Mouse (Mus musculus): ENCODE results near the gene Methig1.
"Not testable (repeated sequence)": the region's sequence is repeated elsewhere in the genome, so short reads cannot be mapped to it uniquely, and the experiment has no call there.

Gene Methig1

DNA sequence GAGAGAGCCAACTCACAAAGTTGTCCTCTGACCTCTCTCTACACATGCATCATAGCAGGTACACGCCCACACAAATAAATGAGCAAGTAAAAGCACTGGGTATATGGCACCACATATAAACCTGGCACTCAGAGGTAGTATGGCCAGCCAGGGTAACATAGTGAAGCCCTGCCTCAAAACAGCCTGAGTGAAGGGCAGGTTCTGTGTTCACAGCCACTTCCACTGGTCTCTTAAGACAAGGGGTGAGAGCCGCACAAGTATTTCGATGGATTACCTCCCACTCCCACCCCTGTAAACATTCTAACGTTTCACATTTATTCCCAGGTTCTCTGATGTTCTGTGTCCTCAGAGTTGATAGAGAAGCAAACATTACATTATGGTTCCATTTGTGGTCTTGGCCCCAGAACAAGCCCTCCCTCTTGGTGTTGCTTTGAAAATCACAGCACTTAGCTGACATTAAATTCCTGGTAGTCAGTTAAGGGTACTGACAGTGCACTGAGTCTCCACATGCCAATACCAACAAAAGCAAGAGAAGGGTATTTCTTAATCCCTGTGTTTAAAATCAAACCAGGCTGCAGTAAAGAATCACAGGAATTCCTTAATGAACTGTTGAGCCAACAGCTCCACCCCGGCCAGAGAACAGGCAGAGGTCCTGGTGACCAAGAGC, 11.5 kb upstream of the Methig1 start:
- not testable (repeated sequence) for DNase-seq

DNA sequence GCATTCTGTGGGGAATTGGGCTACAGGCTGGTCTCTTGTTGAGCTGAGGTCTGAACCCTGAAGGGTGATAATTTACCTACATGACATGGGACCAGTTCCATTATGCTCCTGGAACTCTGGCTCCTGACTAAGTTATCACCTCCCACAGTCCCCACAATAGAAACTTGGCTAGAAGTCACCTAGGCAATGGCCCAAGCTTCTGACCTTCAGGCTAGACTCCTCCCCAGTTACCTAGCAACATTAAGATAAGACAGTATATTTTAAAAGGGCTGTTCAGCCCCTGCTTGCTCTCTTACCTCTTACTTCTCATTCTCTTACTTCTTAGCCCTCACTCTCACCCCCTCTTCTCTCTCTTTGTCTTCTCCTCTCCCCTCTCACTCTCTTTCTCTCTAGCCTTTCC, 7.5 kb upstream of the Methig1 start:
- no peak for DNase-seq

DNA sequence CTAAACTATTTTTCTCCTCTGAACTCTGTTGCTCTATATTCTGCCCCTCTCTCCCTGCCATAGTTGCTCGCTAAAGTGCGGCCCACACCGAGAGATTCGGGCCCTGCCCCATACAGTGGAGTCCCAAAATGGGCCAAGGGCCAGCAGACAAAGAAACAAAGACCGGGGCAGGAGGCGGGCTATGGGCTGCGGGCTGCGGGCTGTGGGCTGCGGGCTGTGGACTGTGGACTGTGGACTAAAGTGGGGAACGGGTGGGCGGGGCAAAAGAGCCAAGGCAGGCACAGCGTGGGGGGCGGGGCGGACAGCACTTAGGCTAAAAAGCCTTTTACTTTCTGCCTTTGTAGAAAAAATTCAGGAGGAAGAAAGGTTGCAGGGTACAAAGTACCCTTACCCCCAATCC, 6.2 kb upstream of the Methig1 start:
- no peak for DNase-seq

DNA sequence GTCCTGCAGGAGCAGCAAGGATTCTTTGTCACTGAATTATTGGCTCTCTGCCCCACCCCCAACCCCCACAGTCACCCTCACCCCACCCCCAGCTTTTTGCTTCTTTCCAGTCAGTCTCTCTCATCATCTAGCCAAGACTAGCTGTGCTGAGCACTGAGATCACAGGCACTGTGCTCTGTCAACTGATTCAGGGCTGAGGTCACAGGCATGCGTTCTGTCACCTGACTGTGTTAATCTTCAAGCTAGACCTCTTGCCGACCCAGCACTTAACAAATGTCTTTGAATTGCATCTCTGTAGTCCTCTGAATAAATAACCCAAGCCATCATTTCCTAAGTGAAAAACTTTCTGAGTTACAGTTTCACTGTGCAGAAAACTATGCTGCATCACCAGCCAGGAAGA, 3.5 kb upstream of the Methig1 start:
- DNase-seq, result no peak

DNA sequence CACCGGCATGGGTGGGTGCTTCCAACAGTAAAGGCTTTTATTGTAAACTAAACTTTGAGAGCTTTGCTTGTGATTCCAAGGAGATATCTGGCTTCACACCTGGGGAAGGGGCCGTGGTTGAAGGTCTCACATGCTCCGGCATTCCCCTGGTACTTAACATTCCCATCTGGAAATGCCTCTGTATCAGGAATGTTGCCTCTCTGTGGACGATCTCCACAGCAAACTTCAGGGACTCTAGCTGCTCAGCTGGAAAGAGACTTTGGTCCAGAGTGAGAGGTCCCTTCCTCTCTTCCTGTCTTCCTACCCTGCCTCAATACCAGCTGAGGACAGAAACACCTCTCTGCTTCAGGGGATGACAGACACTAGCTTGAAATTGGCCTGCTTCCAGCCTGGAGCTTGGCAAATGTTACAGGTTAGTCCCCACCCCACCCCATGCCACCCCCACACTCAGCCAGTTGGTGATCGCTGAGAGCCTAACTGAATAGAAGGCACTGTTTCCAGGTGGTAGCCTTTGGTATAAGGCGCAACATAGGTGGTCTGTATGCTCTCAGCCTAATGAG, 1.4 kb upstream of the Methig1 start:
- no peak for DNase-seq

DNA sequence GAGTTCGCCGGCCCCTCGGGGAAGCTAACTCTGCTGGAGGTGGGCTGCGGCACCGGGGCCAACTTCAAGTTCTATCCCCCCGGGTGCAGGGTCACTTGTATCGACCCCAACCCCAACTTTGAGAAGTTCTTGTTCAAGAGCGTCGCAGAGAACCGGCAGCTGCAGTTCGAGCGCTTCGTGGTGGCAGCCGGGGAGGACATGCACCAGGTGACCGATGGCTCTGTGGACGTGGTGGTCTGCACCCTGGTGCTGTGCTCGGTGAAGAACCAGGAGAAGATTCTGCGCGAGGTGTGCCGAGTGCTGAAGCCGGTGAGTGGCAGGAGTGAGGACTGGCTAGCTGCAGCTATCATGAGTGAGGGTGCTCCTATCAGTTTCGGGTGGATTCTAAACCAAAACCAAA, 450 bp downstream of the Methig1 start:
- not testable (repeated sequence) for DNase-seq

DNA sequence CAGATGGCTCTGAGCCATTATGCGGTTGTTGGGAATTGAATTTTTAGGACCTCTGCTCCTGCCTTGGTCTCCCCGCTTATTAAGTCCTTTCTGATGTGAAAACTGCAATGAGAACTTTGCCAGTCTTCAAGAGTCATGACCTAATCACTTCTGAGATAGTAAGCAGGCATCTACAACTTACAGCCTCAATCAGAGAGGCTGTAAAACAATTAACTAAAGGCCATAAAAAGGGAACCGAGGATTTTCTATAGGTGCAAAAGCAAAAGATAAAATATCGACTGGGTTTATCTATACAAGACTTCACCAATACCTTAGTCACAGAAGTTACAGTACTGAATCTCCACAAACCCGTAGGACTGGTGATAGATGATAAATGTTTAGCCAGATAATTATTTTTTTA, 2.9 kb downstream of the Methig1 start:
- no peak for DNase-seq

DNA sequence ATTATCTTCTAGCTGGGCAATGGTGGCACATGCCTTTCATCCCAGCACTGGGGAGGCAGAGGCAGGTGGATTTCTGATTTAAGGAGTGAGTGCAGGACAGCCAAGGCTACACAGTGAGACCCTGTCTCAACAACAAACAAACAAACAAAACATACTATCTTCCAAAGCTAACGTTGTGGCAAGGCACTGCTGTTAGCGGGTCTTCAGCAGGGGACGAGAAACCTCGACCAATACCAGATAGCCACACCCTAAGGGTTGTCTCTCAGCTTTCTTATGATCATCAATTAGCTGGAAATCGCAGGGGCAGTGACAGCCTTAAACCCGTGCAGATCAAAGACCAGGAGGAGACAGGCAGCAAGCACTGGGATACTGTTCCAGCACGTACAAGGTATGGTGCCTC, 11.3 kb downstream of the Methig1 start, which contains the start of gene Higd1c:
TSS of gene Higd1c (plus strand) at position 301 of the 400 bp plus-strand sequence.
- DNase-seq, result no peak

DNA sequence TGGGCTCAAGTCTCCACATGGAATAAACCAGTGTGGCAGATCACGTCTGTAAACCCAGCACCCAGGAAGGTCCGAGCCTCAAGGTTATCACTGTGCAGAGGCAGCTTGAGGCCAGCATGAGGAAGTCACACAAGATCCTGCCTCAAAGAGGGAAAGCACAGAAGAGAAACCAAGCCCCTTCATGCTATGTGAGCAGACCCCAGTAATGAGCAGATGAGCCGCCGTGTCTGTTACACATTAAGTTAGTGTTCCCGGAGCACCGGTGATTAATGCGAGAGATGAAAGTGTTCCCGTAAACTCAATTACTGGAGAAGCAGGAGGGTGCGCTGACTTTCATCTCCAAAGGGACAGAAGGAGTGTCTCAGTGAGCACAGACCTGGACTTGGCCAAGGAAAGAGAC, 13.0 kb downstream of the Methig1 start:
- DNase-seq, result not testable (repeated sequence)

DNA sequence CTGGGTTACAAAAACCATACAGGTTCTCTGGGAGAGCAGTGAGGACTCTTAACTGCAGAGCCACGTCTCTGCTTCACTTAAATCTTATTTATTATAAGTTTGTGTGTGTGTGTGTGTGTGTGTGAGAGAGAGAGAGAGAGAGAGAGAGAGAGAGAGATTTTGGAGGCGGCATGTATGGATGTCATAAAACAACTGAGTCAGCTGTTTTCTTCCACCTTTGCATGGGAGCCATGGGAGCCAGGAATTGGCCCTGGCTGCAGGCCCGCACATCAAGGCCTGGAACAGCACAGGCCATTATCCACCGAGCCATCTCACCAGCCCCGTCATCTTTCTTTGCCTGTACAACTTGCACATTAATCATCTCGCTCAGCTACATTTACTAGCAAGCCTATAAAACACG, 14.2 kb downstream of the Methig1 start:
- DNase-seq, result no peak

DNA sequence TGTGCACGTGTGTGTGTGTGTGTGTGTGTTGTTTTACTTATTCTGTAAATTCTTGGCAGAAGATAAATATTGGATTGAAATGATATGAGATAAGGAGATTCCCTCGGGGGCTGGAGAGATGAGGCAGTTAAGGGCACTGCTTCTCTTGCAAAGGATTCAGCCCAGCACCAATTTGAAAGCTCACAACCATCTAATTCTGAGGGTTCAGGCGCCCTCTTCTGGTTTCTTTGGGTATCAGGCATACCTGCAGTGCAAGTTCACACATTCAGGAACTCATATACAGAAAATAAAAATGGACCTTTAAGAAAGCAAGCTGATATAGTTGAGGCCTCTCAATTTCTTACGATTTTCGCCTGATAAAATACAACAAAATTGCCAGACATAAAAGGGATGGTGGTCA, 22.1 kb downstream of the Methig1 start:
- peak; percentile 79 for DNase-seq

DNA sequence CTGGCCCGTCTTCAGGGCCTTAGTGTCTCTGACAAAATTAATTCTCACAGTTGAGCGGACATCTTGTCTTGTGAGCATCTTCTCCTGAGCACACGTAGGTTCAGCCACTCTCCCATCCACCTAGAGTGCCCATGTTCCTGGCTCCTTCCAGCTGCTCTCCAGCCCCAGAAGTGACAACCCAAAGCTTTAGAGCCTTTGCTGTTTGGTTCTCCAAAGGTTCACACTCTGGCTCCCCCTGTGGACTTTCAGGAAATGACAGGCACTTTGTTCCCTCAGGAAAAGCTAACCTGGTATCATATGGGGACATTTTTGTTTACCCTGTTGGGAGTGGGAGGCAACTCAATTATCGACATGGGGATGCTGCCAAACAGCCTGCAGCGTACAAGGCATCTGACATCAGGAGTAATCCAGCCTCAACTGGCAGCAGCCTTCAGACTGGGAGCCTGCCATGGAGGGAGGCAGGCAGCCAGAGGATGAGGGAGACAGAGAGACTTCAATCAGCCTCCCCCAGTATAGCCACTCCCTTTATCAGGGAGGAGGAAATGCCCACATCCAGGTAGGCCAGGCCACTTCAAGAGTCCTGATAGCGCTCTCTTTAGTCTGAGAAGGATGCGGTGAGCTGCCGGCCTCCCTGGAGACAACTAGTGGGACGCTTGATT, 25.0 kb downstream of the Methig1 start:
- DNase-seq, result not testable (repeated sequence)

DNA sequence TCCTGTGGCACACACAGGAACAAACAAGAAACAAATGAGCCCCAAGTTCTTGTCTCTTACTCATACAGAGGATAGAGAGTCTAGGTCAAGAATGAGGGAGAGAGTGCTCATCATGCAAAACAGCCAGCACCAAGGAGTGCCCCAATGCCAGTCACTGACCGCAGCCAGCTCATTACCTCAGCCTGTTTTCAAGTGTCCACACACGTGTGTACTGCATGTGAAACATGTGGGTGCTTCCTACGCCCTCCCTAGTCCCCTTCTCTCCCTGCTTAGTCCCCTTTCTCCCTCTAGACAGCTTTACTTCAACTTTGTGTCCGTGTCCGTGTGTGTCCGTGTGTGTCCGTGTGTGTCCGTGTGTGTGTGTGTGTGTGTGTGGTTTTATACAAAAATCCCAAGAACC, 26.7 kb downstream of the Methig1 start:
- DNase-seq, result no peak

DNA sequence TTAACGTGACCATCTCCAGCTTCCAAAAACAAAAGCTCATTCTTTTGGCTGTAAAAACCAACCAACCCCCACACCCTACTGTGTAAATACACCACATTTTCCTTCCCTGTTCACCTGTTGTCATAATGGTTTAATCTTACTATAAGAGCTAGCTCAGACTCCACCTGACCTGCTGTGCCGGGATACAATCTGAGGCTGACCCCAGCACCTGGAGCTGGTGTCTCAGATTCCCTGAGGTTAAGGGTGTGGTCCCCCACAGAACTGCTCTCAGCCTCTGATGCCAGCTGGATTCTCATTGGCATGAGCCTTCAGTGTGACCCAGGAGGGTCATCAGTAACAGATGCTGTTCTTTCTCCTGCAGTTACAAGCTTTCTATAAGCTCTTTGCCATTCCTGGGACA, 27.2 kb downstream of the Methig1 start:
- no peak for DNase-seq

DNA sequence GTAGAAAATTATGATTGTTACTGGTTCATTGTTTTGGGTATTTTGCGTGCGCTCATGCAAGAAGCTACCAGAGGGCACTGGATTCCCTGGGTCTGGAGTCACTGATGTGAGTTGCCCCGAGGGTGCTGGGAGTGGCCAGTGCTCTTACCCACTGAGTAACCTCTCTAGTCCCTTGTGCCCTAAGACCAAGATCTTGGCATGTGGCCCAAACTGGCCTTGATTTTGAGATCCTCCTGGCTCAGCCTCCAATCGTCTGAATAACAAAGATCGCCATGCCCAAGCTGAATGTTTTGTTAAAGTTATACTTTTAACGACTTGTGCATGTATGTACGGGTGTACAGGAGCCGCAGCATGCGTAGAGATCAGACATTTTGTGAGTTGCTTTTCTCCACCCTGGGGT, 32.8 kb downstream of the Methig1 start:
- DNase-seq, result no peak

DNA sequence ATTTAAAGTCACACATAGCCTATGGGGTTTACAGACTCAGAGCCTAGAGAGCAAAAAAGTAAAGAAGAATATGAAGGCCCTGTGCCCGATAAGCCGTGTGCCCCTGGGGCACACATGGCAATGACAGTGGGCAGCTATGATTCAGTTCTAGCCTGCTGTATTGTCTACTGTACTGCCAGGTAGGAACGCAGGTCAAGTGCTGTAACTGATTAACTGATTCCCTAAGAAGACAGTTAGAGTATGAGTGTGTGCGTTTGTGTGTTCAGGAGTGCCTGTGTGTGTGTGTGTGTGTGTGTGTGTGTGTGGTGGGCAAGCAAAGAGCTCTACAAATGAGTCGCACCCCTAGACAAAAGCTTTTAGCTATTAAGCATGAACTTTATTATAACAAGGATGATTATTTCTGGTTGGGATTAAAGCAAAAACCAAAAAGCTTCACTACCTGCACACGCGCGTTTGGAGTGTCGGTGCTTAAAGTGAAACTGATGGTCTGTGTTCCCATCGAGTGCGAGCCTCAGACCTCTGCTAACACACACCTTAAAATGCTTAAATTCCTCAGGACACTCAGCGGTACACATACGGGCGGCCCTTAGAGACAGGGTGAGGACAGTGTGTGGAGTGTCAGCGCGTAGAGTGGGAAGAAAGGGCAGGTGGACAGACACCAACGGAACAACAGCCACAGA, 34.7 kb downstream of the Methig1 start:
- DNase-seq, result no peak

DNA sequence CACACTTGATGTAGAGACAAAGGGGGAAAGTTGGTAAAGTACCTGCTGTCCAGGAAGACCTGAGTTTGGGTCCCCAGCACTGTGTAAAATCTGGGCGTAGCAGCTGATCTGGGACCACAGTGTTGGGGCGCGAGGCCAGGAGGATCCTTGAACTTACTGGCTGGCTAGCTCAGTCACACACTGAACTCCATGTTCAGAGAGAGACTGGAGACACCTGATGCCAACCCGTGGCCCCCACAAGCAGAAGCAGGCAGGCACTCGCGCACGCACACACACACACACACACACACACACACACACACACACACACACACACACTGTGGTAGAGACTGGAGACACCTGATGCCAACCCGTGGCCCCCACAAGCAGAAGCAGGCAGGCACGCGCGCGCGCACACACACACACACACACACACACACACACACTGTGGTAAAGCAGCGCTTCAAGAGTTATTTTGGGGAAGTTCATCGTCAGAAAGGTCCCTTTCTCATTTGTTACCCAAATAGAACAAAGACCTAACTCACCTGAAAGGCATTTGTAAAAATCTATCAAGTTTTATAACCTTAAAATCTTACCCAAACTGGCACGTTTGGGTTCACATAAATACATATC, 35.4 kb downstream of the Methig1 start:
- no peak for DNase-seq

DNA sequence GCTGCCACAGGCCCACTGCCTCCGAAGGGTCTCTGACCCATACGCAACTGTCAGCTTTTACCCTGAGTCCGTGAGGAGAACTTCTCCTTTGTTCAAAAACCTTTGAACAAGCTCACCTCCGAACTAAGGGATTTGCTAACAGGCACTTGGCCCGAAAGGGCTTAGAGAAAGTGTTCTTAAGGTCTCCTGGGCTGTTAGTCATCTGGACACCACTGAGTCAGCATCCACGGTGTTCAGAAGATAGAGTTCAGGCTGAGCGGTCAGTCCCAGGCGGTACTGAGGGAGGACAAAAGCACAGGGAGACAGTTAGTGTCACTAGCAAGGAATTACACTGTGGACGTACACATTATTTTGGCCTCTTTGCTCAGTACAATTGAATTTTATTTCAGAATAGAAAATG, 35.9 kb downstream of the Methig1 start:
- no peak for DNase-seq

DNA sequence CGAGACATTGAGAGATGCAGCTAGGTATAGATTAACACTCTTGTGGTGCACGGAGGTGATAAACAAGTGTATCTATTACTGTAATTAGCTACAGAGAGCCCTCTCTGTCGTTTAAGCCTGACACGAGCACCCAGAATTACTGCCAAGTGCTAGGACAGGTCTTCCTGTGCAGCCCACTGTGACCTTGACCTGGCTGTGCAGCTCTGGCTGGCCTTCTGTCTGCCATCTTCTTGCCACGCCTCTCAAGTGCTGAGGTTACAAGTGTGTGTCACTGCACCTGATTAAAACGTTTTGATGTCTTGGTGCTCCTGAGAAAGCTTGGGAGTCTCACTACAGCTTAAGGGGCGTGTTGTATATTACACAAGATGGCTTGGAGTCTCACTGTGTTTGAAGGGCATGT, 38.1 kb downstream of the Methig1 start:
- DNase-seq, result no peak

DNA sequence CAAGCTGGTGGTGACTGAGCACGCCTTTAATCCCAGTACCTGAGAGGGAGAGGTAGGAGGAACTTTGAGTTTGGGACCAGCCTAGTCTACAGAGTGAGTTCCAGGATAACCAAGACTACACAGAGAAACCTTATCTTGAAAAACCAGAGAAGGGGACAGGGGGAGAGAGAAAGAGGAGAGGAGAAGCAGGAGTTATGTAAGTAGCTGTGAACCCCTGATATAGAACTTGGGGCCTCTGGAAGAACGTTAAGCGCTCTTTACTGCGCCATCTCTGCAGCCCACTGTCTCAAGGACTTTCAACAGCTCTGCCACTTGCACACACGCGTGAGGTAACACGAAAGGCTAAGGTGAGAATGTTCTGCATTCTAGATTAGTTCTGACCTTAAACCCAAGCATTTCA, 38.6 kb downstream of the Methig1 start:
- DNase-seq, result no peak

DNA sequence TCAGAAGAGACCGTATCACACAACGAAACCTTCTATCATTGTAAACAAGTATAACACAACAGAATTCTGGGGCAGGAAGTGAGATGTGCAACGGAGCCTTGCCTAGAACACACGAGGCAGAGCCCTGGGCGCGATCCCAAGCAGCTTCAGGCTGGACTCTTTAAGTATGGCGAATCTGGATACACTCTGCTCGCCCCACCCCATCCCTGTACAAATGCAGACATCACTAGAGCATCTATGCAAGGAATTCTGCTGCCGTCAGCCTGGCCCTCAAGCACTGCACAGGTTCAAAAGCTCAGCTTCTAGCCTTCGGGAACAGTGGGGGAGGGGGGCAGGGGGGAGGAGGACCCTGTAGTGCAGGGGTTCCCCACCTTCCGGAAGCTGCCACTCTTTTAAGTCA, 40.1 kb downstream of the Methig1 start:
- DNase-seq, result no peak

DNA sequence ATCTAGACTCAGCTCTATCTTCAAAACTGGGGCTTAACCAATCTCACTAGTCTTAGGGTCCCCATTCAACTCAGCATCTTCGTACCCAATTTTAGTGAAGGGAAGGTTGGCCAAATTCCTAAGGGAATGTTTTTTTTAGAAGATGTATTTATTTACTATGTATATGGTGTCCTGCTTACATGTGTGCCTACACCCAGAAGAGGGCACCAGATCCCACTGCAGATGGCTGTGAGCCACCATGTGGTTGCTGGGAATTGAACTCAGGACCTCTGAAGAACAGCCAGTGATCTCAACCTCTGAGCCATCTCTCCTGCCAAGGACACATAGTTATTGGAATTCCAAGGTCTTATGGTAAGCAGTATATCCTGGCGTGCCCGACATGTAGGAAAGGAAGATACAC, 42.6 kb downstream of the Methig1 start:
- no peak for DNase-seq

DNA sequence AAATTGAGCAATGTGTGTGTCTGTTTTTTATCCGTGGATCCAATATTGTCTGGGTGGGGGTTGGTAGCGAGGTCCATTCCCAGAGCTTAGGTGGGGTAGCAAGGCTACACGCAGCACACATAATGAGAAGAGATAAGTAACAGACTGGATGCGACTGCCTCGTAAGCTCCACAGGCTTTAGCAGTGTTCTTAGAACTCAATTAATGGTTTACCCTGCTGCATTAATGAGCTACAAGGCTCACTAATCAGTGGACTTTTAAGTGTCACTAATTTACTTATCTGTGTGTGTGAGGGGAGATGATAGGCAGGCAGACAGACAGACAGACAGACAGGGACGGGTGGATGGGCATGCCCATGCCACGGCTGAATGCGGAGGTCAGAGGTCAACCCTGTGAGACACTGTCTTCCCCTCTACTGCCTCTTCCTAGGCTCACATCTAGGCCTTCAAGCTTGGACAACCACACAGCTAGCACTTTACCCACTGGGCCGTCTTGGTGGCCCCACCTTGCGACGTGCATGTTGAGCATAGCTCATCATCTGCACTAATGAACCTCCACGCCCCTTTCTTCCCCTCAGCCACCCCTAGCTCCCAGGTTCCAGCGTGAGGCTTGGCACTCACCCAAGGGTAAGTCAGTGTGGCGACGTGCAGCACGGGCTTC, 47.8 kb downstream of the Methig1 start:
- DNase-seq, result no peak

All from lung, postnatal 14 days (tissue).